Mouse (Mus musculus): Measurements from ENCODE around the gene Zfp786.

The Zfp786 gene

GRCm38 (mm10) chr6:47821236-47821635 is 9.4 kb downstream of the Zfp786 start:
- DNase-seq (ENCODE audit: low spot score in 2 of 2) = no peak

- no peak for DNase-seq (ENCODE audit: low spot score in 2 of 2)
Observed at GRCm38 (mm10) chr6:47819626-47820325, 10.9 kb downstream of the Zfp786 start.

GRCm38 (mm10) chr6:47818721-47819120 is 11.9 kb downstream of the Zfp786 start:
- DNase-seq (ENCODE audit: low spot score in 2 of 2) = no peak

GRCm38 (mm10) chr6:47816151-47816550 is 14.5 kb downstream of the Zfp786 start:
- no peak for DNase-seq (ENCODE audit: low spot score in 2 of 2)

- DNase-seq (ENCODE audit: low spot score in 2 of 2) = peak; percentile 92 to 93
Observed at GRCm38 (mm10) chr6:47813257-47813878, 17.3 kb downstream of the Zfp786 start, which contains the start of gene Pdia4. Gene Pdia4, minus strand, starts transcription at chr6:47813430.

- DNase-seq (ENCODE audit: low spot score in 2 of 2) = no peak
Observed at GRCm38 (mm10) chr6:47812271-47812915, 18.3 kb downstream of the Zfp786 start.

GRCm38 (mm10) chr6:47811324-47811723 is 19.3 kb downstream of the Zfp786 start:
- no peak for DNase-seq (ENCODE audit: low spot score in 2 of 2)

- DNase-seq (ENCODE audit: low spot score in 2 of 2) = no peak
Observed at GRCm38 (mm10) chr6:47810181-47810580, 20.5 kb downstream of the Zfp786 start.

- no peak for DNase-seq (ENCODE audit: low spot score in 2 of 2)
Observed at GRCm38 (mm10) chr6:47809053-47809452, 21.6 kb downstream of the Zfp786 start.

GRCm38 (mm10) chr6:47808545-47808944 is 22.1 kb downstream of the Zfp786 start:
- no peak for DNase-seq (ENCODE audit: low spot score in 2 of 2)

GRCm38 (mm10) chr6:47807419-47807818 is 23.2 kb downstream of the Zfp786 start:
- no peak for DNase-seq (ENCODE audit: low spot score in 2 of 2)

GRCm38 (mm10) chr6:47805520-47805919 is 25.1 kb downstream of the Zfp786 start:
- DNase-seq (ENCODE audit: low spot score in 2 of 2) = no peak

- peak in 1 of 2 experiments; percentile 57 for DNase-seq (ENCODE audit: low spot score in 2 of 2)
Observed at GRCm38 (mm10) chr6:47799079-47799478, 31.6 kb downstream of the Zfp786 start.

GRCm38 (mm10) chr6:47794106-47794830 is 36.4 kb downstream of the Zfp786 start:
- no peak for DNase-seq (ENCODE audit: low spot score in 2 of 2)

- DNase-seq (ENCODE audit: low spot score in 2 of 2) = no peak
Observed at GRCm38 (mm10) chr6:47793284-47793683, 37.4 kb downstream of the Zfp786 start.

GRCm38 (mm10) chr6:47792533-47792932 is 38.1 kb downstream of the Zfp786 start:
- no peak for DNase-seq (ENCODE audit: low spot score in 2 of 2)

GRCm38 (mm10) chr6:47790745-47791144 is 39.9 kb downstream of the Zfp786 start:
- no peak for DNase-seq (ENCODE audit: low spot score in 2 of 2)

- no peak for DNase-seq (ENCODE audit: low spot score in 2 of 2)
Observed at GRCm38 (mm10) chr6:47788821-47789220, 41.8 kb downstream of the Zfp786 start.

GRCm38 (mm10) chr6:47787941-47788736 is 42.5 kb downstream of the Zfp786 start:
- peak; percentile 45 to 54 for DNase-seq (ENCODE audit: low spot score in 2 of 2)

- DNase-seq (ENCODE audit: low spot score in 2 of 2) = no peak
Observed at GRCm38 (mm10) chr6:47784707-47785412, 45.8 kb downstream of the Zfp786 start.

All from spleen, postnatal 14 days (tissue).